Mouse (Mus musculus): Measurements from ENCODE around the gene Gm11939. TPM values are rescaled to one million over a fixed set of nuclear protein-coding genes. Genes with fewer than 3 reads are reported as not detected.
"Not testable (repeated sequence)": the region's sequence is repeated elsewhere in the genome, so short reads cannot be mapped to it uniquely, and the experiment has no call there.

Gene Gm11939
- not detected for total RNA-seq (2018; cell fraction: chromatin; rRNA removed)
- not detected for total RNA-seq (2018; cell fraction: cytosol; rRNA removed)
- total RNA-seq (2018; cell fraction: nucleus; rRNA removed): not detected
- polyA plus RNA-seq (2018): not detected in 3 replicates

DNA sequence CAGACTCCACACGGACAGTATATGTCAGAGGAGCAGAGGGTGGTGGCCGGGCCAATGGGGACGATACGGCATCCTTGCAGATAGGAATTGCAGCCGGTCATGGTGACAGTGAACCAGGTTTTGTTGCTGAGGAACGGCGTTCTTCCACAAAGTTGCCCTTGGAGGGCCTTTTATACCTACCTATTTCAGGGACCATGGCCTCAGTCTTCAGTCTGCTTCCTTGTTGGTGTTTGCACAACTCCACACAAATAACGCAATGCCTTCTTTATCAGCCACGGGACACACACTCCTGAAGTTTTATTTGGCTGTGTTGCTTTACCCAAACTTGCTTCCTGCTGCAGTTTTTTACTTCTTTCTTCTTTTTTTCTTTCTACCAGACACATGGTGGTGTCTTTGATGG lies at the start of gene Gm11939:
TSS of gene Gm11939 (minus strand) at position 101 of the 400 bp plus-strand sequence.
- Histone ChIP-seq H3K79me2 (ENCODE audit: inconsistent target) (no peaks in the 10 kb centered on the region), H3K4me3 (ENCODE audit: inconsistent target) (no peak within 1 kb of the TSS), H3K27ac (no peak within 1 kb of the TSS), H3K36me3 (ENCODE audit: inconsistent target) (no peaks in the 10 kb centered on the region)
- WGBS (ENCODE audit: missing documents): 94% methylated on average over 9 of the region's 9 CpGs

GRCm38 (mm10) chr11:99603208-99603607 lies 43.9 kb upstream of the Gm11939 start, which contains the start of gene Gm11938:
Gene Gm11938, minus strand, starts transcription at chr11:99603308.
- H3K36me3 ChIP-seq (ENCODE audit: inconsistent target); H3K4me3 ChIP-seq (ENCODE audit: inconsistent target); H3K79me2 ChIP-seq (ENCODE audit: inconsistent target); H3K27ac ChIP-seq: not testable (repeated sequence)
- 58% methylated on average over 1 of the region's 1 CpGs for WGBS (ENCODE audit: missing documents)

GRCm38 (mm10) chr11:99597742-99598141 lies 38.5 kb upstream of the Gm11939 start, which contains the start of gene Krtap9-3:
Gene Krtap9-3, minus strand, starts transcription at chr11:99598105.
- not testable (repeated sequence) for H3K27ac ChIP-seq; H3K36me3 ChIP-seq (ENCODE audit: inconsistent target); H3K4me3 ChIP-seq (ENCODE audit: inconsistent target); H3K79me2 ChIP-seq (ENCODE audit: inconsistent target)
- WGBS (ENCODE audit: missing documents): 73% methylated on average over 2 of the region's 6 CpGs

GRCm38 (mm10) chr11:99590981-99591380 lies 31.7 kb upstream of the Gm11939 start, which contains the start of gene Krtap1-3:
Gene Krtap1-3, minus strand, starts transcription at chr11:99591339.
- 91% methylated on average over 6 of the region's 6 CpGs for WGBS (ENCODE audit: missing documents)
- Histone ChIP-seq H3K27ac (no peak within 1 kb of the TSS), H3K4me3 (ENCODE audit: inconsistent target) (no peak within 1 kb of the TSS)

GRCm38 (mm10) chr11:99585096-99585495 lies 25.8 kb upstream of the Gm11939 start:
- Histone ChIP-seq H3K79me2 (ENCODE audit: inconsistent target) (no peaks in the 10 kb centered on the region), H3K4me3 (ENCODE audit: inconsistent target) (no peak overlapping the region), H3K27ac (no peak overlapping the region), H3K36me3 (ENCODE audit: inconsistent target) (no peaks in the 10 kb centered on the region)
- 94% methylated on average over 7 of the region's 7 CpGs for WGBS (ENCODE audit: missing documents)

More at GRCm38 (mm10) chr11:99590981-99591380, 31.7 kb upstream of the Gm11939 start, which contains the start of gene Krtap1-3:
- Histone ChIP-seq H3K79me2 (ENCODE audit: inconsistent target) (no peaks in the 10 kb centered on the region), H3K36me3 (ENCODE audit: inconsistent target) (no peaks in the 10 kb centered on the region)

GRCm38 (mm10) chr11:99583245-99583704 lies 24.0 kb upstream of the Gm11939 start, which contains the start of gene Krtap1-4:
Gene Krtap1-4, minus strand, starts transcription at chr11:99583654.
- WGBS (ENCODE audit: missing documents): 86% methylated on average over 5 of the region's 5 CpGs
- Histone ChIP-seq H3K79me2 (ENCODE audit: inconsistent target) (no peaks in the 10 kb centered on the region), H3K27ac (no peak within 1 kb of the TSS), H3K36me3 (ENCODE audit: inconsistent target) (no peaks in the 10 kb centered on the region), H3K4me3 (ENCODE audit: inconsistent target) (no peak within 1 kb of the TSS)

- WGBS (ENCODE audit: missing documents): 90% methylated on average over 5 of the region's 6 CpGs
- Histone ChIP-seq H3K36me3 (ENCODE audit: inconsistent target) (no peaks in the 10 kb centered on the region), H3K79me2 (ENCODE audit: inconsistent target) (no peaks in the 10 kb centered on the region), H3K27ac (no peak overlapping the region), H3K4me3 (ENCODE audit: inconsistent target) (no peak overlapping the region)
Observed at GRCm38 (mm10) chr11:99581564-99581963, 22.3 kb upstream of the Gm11939 start.

- no peak overlapping the region for H3K4me3 ChIP-seq (ENCODE audit: inconsistent target)
- H3K36me3 ChIP-seq (ENCODE audit: inconsistent target): no peaks in the 10 kb centered on the region
- whole genome bisulfite sequencing (ENCODE audit: missing documents): 89% methylated on average over 5 of the region's 5 CpGs
- no peak overlapping the region for H3K27ac ChIP-seq
- H3K79me2 ChIP-seq (ENCODE audit: inconsistent target): no peaks in the 10 kb centered on the region
Observed at GRCm38 (mm10) chr11:99581051-99581450, 21.8 kb upstream of the Gm11939 start.

- Histone ChIP-seq H3K27ac (no peak within 1 kb of the TSS), H3K4me3 (ENCODE audit: inconsistent target) (no peak within 1 kb of the TSS), H3K36me3 (ENCODE audit: inconsistent target) (no peaks in the 10 kb centered on the region), H3K79me2 (ENCODE audit: inconsistent target) (no peaks in the 10 kb centered on the region)
- 84% methylated on average over 6 of the region's 6 CpGs for WGBS (ENCODE audit: missing documents)
Observed at GRCm38 (mm10) chr11:99580636-99581035, 21.4 kb upstream of the Gm11939 start, which contains the start of gene Krtap1-5. Gene Krtap1-5, minus strand, starts transcription at chr11:99581016.

DNA sequence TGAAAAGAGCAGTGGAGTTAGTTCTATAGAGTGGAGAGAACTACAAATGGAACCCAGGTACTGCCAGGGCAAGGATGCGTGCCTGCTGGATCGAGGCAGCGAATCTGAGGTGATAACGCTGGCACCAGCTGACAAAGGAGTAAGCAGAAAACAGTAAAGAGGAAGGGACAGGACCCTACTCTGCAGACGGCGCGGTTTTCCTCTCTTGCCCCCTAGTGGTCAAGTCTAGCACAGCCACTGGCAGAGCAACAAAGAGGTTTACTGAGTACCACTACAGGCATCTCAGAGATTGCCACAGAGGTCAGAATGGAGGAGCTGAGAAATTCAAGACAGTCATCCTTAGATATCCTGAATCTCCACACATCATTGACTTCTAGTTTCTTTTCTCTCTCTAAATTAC lies 14.8 kb upstream of the Gm11939 start:
- Histone ChIP-seq H3K4me3 (ENCODE audit: inconsistent target) (no peak overlapping the region), H3K36me3 (ENCODE audit: inconsistent target) (no peaks in the 10 kb centered on the region), H3K27ac (no peak overlapping the region), H3K79me2 (ENCODE audit: inconsistent target) (no peaks in the 10 kb centered on the region)
- 2% methylated on average over 7 of the region's 7 CpGs for WGBS (ENCODE audit: missing documents)

DNA sequence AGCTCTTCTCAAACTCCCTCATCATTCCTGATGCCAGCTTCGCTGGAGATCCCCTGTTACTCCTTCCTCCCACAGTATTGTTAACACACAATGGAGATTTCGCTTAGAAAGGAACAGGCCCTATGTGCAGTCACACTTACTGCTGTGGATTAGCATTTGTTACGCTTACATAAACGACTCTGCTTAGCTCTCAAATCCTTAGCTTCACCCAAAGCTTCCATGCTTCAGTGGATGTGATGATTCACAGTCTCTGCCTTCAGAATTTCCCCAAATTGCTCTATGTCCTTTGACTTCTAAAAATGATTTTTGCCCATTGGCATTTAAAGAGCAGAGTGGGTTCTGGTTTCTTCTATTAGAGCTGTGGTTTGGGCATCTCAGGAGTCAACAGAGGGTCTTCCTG lies 13.9 kb upstream of the Gm11939 start:
- Histone ChIP-seq H3K79me2 (ENCODE audit: inconsistent target) (no peaks in the 10 kb centered on the region), H3K4me3 (ENCODE audit: inconsistent target) (no peak overlapping the region), H3K27ac (no peak overlapping the region), H3K36me3 (ENCODE audit: inconsistent target) (no peaks in the 10 kb centered on the region)
- WGBS (ENCODE audit: missing documents): 73% methylated on average over 4 of the region's 4 CpGs

DNA sequence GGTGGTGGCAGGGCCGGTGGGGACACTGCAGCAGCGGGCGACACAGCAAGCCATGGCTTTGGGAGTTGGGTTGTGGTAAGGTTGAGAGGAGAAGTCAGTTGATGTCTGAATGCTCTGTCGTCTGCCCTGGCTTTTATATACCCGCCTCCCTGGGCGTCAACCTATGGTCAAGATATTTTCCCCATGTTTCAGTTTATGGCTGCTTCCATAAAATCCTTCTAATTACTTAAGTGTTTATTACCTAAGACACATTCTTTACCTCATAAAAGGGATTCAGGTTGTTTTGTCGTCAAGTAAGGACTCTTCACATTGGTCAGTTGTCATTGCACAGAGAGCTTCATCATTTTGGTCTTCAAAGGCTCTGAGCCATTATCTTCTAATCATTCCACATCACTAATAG lies 7.3 kb upstream of the Gm11939 start, which contains the start of gene Krtap3-1:
TSS of gene Krtap3-1 (minus strand) at position 101 of the 400 bp plus-strand sequence.
- WGBS (ENCODE audit: missing documents): 84% methylated on average over 7 of the region's 7 CpGs
- H3K27ac ChIP-seq: no peak within 1 kb of the TSS
- no peaks in the 10 kb centered on the region for H3K79me2 ChIP-seq (ENCODE audit: inconsistent target)

GRCm38 (mm10) chr11:99562580-99562979 lies 3.3 kb upstream of the Gm11939 start:
- H3K27ac ChIP-seq: no peak overlapping the region
- no peaks in the 10 kb centered on the region for H3K79me2 ChIP-seq (ENCODE audit: inconsistent target)
- H3K4me3 ChIP-seq (ENCODE audit: inconsistent target): no peak overlapping the region
- WGBS (ENCODE audit: missing documents): 81% methylated on average over 6 of the region's 6 CpGs
- no peaks in the 10 kb centered on the region for H3K36me3 ChIP-seq (ENCODE audit: inconsistent target)

More for the DNA sequence above, 7.3 kb upstream of the Gm11939 start, which contains the start of gene Krtap3-1:
- Histone ChIP-seq H3K4me3 (ENCODE audit: inconsistent target) (no peak within 1 kb of the TSS), H3K36me3 (ENCODE audit: inconsistent target) (no peaks in the 10 kb centered on the region)

DNA sequence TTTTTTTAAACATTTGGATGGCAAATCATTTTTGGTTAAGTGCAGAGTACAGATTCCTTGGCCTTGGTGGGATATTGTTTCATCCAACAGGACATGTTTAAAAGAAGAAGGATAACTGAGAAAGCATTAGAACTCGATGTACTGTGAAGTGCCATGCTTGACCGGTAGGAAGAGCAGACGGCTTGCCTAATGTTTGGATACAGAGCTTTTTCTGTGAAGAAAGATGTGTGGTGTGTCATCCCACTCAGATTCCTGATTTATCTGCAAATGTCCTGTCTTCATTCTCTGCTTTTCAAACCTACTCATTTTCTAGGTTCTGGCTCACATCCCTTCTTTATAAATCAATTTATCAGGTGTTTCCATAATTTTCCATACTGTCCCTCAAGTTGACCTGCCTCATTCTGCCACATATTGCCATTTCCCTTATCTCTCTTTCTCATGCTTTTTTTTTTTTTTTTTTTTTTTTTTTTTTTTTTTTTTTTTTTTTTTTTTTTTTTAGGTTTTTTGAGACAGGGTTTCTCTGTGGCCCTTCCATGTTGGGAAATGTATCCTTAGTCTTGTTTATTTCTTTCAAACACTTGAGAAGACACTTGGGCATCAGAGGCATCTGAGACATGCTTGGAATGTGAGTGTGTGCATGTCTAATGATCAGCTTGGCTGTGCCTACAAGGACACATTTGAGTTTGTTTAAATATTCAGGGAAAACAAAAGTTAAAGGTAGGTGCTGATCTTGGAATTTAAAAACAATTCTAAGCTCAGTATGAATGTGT lies 1.1 kb downstream of the Gm11939 start:
- Histone ChIP-seq H3K27ac (no peak overlapping the region), H3K79me2 (ENCODE audit: inconsistent target) (no peaks in the 10 kb centered on the region), H3K36me3 (ENCODE audit: inconsistent target) (no peaks in the 10 kb centered on the region), H3K4me3 (ENCODE audit: inconsistent target) (no peak overlapping the region)
- 78% methylated on average over 3 of the region's 3 CpGs for WGBS (ENCODE audit: missing documents)

GRCm38 (mm10) chr11:99556753-99557152 lies 2.5 kb downstream of the Gm11939 start, which contains the start of gene Krtap3-2:
Gene Krtap3-2, minus strand, starts transcription at chr11:99556853.
- Histone ChIP-seq H3K4me3 (ENCODE audit: inconsistent target) (no peak within 1 kb of the TSS), H3K79me2 (ENCODE audit: inconsistent target) (no peaks in the 10 kb centered on the region), H3K27ac (no peak within 1 kb of the TSS), H3K36me3 (ENCODE audit: inconsistent target) (no peaks in the 10 kb centered on the region)
- WGBS (ENCODE audit: missing documents): 50% methylated on average over 2 of the region's 2 CpGs
